Mouse (Mus musculus) bone marrow macrophage, adult 2 months (primary cell): ENCODE measurements around the gene Armc9.

ENCODE experiments used
- CTCF ChIP-seq: IDR thresholded peaks from 2 replicates; pipeline ENCODE4 v1.5.1; 2012; ENCODE audit warnings: low read depth, mild to moderate bottlenecking, low read length, moderate library complexity
- POLR2A ChIP-seq: IDR thresholded peaks from 2 replicates; pipeline ENCODE4 v1.6.1; 2012; ENCODE audit warnings: mild to moderate bottlenecking, low read depth, low read length, borderline replicate concordance

- no peak for TF ChIP-seq CTCF
- no peak for TF ChIP-seq POLR2A
Measured at GRCm38 (mm10) chr1:86111779-86112178, 42.8 kb upstream of the Armc9 start, which contains the start of gene Htr2b.
